ENCODE assay signal across 24 mouse cellular contexts in the genomic region with DNA sequence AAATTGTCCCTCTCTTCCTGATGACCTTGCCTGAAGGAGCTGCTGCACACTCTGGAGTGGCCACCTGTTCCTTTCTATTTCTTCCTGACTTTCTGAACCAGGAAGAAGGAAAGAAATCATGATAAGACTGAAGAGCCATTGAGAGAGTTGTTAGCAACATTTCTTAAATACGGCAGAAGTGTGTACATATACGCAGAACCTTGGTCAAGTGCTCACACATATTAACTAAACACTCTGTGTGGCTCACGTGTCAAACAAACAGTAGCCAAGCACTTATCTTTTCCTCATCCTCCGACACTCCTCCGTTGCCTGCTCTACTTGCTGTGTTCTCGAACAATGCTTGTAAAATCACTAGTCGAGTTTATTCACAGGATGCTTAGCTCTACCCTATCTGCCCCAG.
DNase-seq lines count a peak whose midpoint lies in the region; ATAC-seq and TF ChIP-seq lines count a peak whose summit lies in the region.
"Had no signal": no experiment of that assay in that cellular context is flagged by ENCODE, and none has a peak within 500 bp of the region (broad histone marks: within the 10 kb centered on the region; RNA-seq: fewer than 3 reads in every experiment).

No protein-coding gene starts in this region.

- H3K4me1 ChIP-seq in intestine, embryonic 16.5 days (ENCODE audit: control insufficient read depth, insufficient read depth, low read length): peaks cover 10% of the 10 kb centered on the region; the same call in 1 of the 2 replicates
- no peaks in the 10 kb centered on the region for H3K4me1 ChIP-seq in lung, postnatal 0 days (ENCODE audit: insufficient read depth, low read depth, low read length)
- no peaks in the 10 kb centered on the region for H3K4me1 ChIP-seq in stomach, postnatal 0 days (replicated peaks; ENCODE audit: control insufficient read depth, insufficient read depth)
- H3K4me1 ChIP-seq in heart, embryonic 10.5 days: peaks cover 17% of the 10 kb centered on the region
- H3K4me1 ChIP-seq: forebrain, embryonic 13.5 days had no signal

- no peak for TF ChIP-seq CTCF in lung, postnatal 0 days (IDR thresholded peaks at IDR 0.05)
- no peak for TF ChIP-seq CTCF in stomach, postnatal 0 days (IDR thresholded peaks at IDR 0.05; ENCODE audit: low read depth)

- H3K9ac ChIP-seq in intestine, embryonic 16.5 days (ENCODE audit: low read depth, low read length): no peak overlapping the region
- no peak overlapping the region for H3K9ac ChIP-seq in lung, postnatal 0 days (replicated peaks; ENCODE audit: low read depth)
- H3K9ac ChIP-seq in stomach, postnatal 0 days (ENCODE audit: low read length): no peak overlapping the region
- H3K9ac ChIP-seq: forebrain, embryonic 13.5 days; heart, embryonic 12.5 days; hindbrain, embryonic 13.5 days; kidney, embryonic 15.5 days; limb, embryonic 13.5 days; liver, postnatal 0 days had no signal

- H3K4me2 ChIP-seq in intestine, embryonic 16.5 days (ENCODE audit: low read depth, low read length): no peak overlapping the region
- no peak overlapping the region for H3K4me2 ChIP-seq in lung, postnatal 0 days (replicated peaks; ENCODE audit: low read depth, low read length)
- no peak overlapping the region for H3K4me2 ChIP-seq in stomach, postnatal 0 days (replicated peaks; ENCODE audit: low read depth)
- H3K4me2 ChIP-seq: forebrain, embryonic 13.5 days; heart, embryonic 12.5 days; hindbrain, embryonic 13.5 days; kidney, embryonic 15.5 days; limb, embryonic 13.5 days; liver, embryonic 11.5 days; midbrain, embryonic 11.5 days had no signal

- no peaks in the 10 kb centered on the region for H3K36me3 ChIP-seq in intestine, embryonic 16.5 days (ENCODE audit: control insufficient read depth, insufficient read depth, low read length)
- H3K36me3 ChIP-seq in lung, postnatal 0 days (ENCODE audit: insufficient read depth, low read length): no peaks in the 10 kb centered on the region
- no peaks in the 10 kb centered on the region for H3K36me3 ChIP-seq in stomach, postnatal 0 days (ENCODE audit: control insufficient read depth, insufficient read depth, low read length)
- H3K36me3 ChIP-seq in heart, embryonic 10.5 days: no peaks in the 10 kb centered on the region
- H3K36me3 ChIP-seq: heart, embryonic 12.5 days; hindbrain, embryonic 13.5 days; kidney, embryonic 15.5 days; limb, embryonic 13.5 days had no signal

- no peak overlapping the region for H3K4me3 ChIP-seq in intestine, embryonic 16.5 days (ENCODE audit: low read length)
- H3K4me3 ChIP-seq in lung, postnatal 0 days (ENCODE audit: low read depth, low read length): no peak overlapping the region
- H3K4me3 ChIP-seq in stomach, postnatal 0 days (ENCODE audit: low read depth, low read length): no peak overlapping the region
- H3K4me3 ChIP-seq in heart, embryonic 10.5 days: no peak overlapping the region
- H3K4me3 ChIP-seq: forebrain, embryonic 13.5 days; heart, embryonic 12.5 days; hindbrain, embryonic 13.5 days; kidney, embryonic 15.5 days; limb, embryonic 13.5 days had no signal

- H3K27me3 ChIP-seq in intestine, embryonic 16.5 days (replicated peaks; ENCODE audit: control insufficient read depth, insufficient read depth, low read length): no peaks in the 10 kb centered on the region
- peaks cover 2% of the 10 kb centered on the region; the same call in 1 of the 2 replicates for H3K27me3 ChIP-seq in lung, postnatal 0 days (replicated peaks; ENCODE audit: insufficient read depth, low read length)
- no peaks in the 10 kb centered on the region for H3K27me3 ChIP-seq in stomach, postnatal 0 days (ENCODE audit: control insufficient read depth, insufficient read depth, low read length)
- no peaks in the 10 kb centered on the region for H3K27me3 ChIP-seq in heart, embryonic 10.5 days (ENCODE audit: insufficient read depth, poor library complexity, severe bottlenecking)
- H3K27me3 ChIP-seq: forebrain, embryonic 13.5 days; heart, embryonic 12.5 days; hindbrain, embryonic 13.5 days; kidney, embryonic 15.5 days; limb, embryonic 13.5 days had no signal

- peak overlapping the region; percentile 47; the same call in 1 of the 2 replicates for H3K27ac ChIP-seq in intestine, embryonic 16.5 days (ENCODE audit: low read length)
- no peak overlapping the region for H3K27ac ChIP-seq in lung, postnatal 0 days (ENCODE audit: low read length)
- H3K27ac ChIP-seq in stomach, postnatal 0 days (replicated peaks): no peak overlapping the region
- H3K27ac ChIP-seq in heart, embryonic 10.5 days: no peak overlapping the region
- H3K27ac ChIP-seq: forebrain, embryonic 13.5 days; hindbrain, embryonic 13.5 days; kidney, embryonic 15.5 days; limb, embryonic 13.5 days had no signal

- DNase-seq in large intestine, adult 2 months (ENCODE audit: low read depth, low spot score): peak; percentile 56
- DNase-seq in lung, postnatal 0 days (ENCODE audit: low spot score): peak; percentile 88
- DNase-seq in stomach, postnatal 0 days (ENCODE audit: low spot score): no peak
- DNase-seq in heart, embryonic 10.5 days (ENCODE audit: low spot score): no peak
- DNase-seq in urinary bladder, postnatal 10 days (ENCODE audit: low spot score): no peak
- DNase-seq: adrenal gland, postnatal 25 days; B cell, adult 2 months; cerebellum, adult 8-10 months; cerebellum, postnatal 36 days; heart, postnatal 4 days; kidney, adult 18-20 months; kidney, postnatal 25 days; liver, postnatal 0 days; thymus, adult 18-20 months; thymus, postnatal 4 days had no signal

- peak; percentile 44 for ATAC-seq in intestine, embryonic 16.5 days
- peak; percentile 90 for ATAC-seq in lung, postnatal 0 days
- ATAC-seq in stomach, postnatal 0 days (ENCODE audit: low FRiP score, low TSS enrichment): peak; percentile 80
- ATAC-seq: forebrain, embryonic 13.5 days; liver, postnatal 0 days; midbrain, embryonic 16.5 days had no signal

- TF ChIP-seq EP300 in lung, postnatal 0 days (IDR thresholded peaks at IDR 0.05): peak; percentile 86
- no peak for TF ChIP-seq EP300 in stomach, postnatal 0 days (optimal IDR thresholded peaks at IDR 0.05)

- no peaks in the 10 kb centered on the region for H3K9me3 ChIP-seq in intestine, embryonic 16.5 days (ENCODE audit: control insufficient read depth, low read length)
- H3K9me3 ChIP-seq in lung, postnatal 0 days (ENCODE audit: low read length): no peaks in the 10 kb centered on the region
- H3K9me3 ChIP-seq in stomach, postnatal 0 days (ENCODE audit: control insufficient read depth, low read length): no peaks in the 10 kb centered on the region
- no peaks in the 10 kb centered on the region for H3K9me3 ChIP-seq in heart, embryonic 10.5 days
- H3K9me3 ChIP-seq: forebrain, embryonic 13.5 days; heart, embryonic 12.5 days; hindbrain, embryonic 13.5 days; kidney, embryonic 15.5 days; limb, embryonic 13.5 days had no signal

- 50% methylated on average over 7 of the region's 7 CpGs for WGBS in intestine, embryonic 16.5 days
- WGBS in large intestine, adult 2 months: 26% methylated on average over 7 of the region's 7 CpGs
- 39% methylated on average over 7 of the region's 7 CpGs for WGBS in lung, postnatal 0 days
- 60% methylated on average over 7 of the region's 7 CpGs for WGBS in stomach, postnatal 0 days
- 44% methylated on average over 7 of the region's 7 CpGs for WGBS in heart, embryonic 10.5 days

Comparison
In these comparisons a context has a peak if more than half of its experiments do, and no peak if none do; other contexts are left out.
1. DNase-seq: peak in large intestine, adult 2 months (single experiment) and lung, postnatal 0 days (single experiment); none in stomach, postnatal 0 days (single experiment), heart, embryonic 10.5 days (single experiment) and urinary bladder, postnatal 10 days (single experiment).
2. Peak in every context shown above with its lines, with median percentiles within 50 percentile points of each other: ATAC-seq.